Mouse (Mus musculus) midbrain, embryonic 12.5 days (tissue): ENCODE results near the gene Majin. TPM values are rescaled to one million over a fixed set of nuclear protein-coding genes. Genes with fewer than 3 reads are reported as not detected.
A peak's percentile ranks its signal among the peaks of the same experiment; 100 is the strongest.

ENCODE experiments used
- ATAC-seq: fragments of 200-750 bp; cut with Nextera tagmentation; 2 replicates; pipeline ENCODE4 v1.8.0; 2017; ENCODE audit warnings: low read depth, moderate TSS enrichment, moderate library complexity; ENCODE audit not compliant: low FRiP score
- H3K27ac ChIP-seq: fragments of 300-500 bp; sonication (generic); replicated peaks from 2 replicates; pipeline ENCODE4 v1.5.1; 2016; ENCODE audit warnings: mild to moderate bottlenecking
- H3K27me3 ChIP-seq: fragments of 300-500 bp; sonication (generic); 2 replicates; pipeline ENCODE4 v1.6.1; 2016; ENCODE audit warnings: mild to moderate bottlenecking
- H3K36me3 ChIP-seq: fragments of 300-500 bp; sonication (generic); 2 replicates; pipeline ENCODE4 v1.6.1; 2016
- H3K4me1 ChIP-seq: fragments of 300-500 bp; sonication (generic); 2 replicates; pipeline ENCODE4 v1.6.1; 2016
- H3K4me2 ChIP-seq: fragments of 300-500 bp; sonication (generic); replicated peaks from 2 replicates; pipeline ENCODE4 v1.6.1; 2016; ENCODE audit warnings: mild to moderate bottlenecking, moderate library complexity
- H3K4me3 ChIP-seq: fragments of 300-500 bp; sonication (generic); 2 replicates; pipeline ENCODE4 v1.5.1; 2016; ENCODE audit warnings: mild to moderate bottlenecking
- H3K9ac ChIP-seq: fragments of 300-500 bp; sonication (generic); replicated peaks from 2 replicates; pipeline ENCODE4 v1.6.1; 2016; ENCODE audit warnings: mild to moderate bottlenecking, moderate library complexity
- H3K9me3 ChIP-seq: fragments of 300-500 bp; sonication (generic); 2 replicates; pipeline ENCODE4 v1.6.1; 2016; ENCODE audit warnings: mild to moderate bottlenecking
- WGBS: fragments of 180-500 bp; shearing (Covaris S2); methylation state at CpG from one replicate; pipeline ENCODE4 v1.1.7; 2016; 5-methylcytosine and 5-hydroxymethylcytosine counted together
- polyA plus RNA-seq: library from polyadenylated mRNA; unstranded; fragments of >200 nt; fragmentation: Nextera tagmentation; extraction: Ambion mirVana; gene quantifications from 2 replicates; pipeline ENCODE4 v1.2.1, GENCODE M21; 2016

Majin gene
- polyA plus RNA-seq, 1 experiment from 2014 or later = not detected

DNA sequence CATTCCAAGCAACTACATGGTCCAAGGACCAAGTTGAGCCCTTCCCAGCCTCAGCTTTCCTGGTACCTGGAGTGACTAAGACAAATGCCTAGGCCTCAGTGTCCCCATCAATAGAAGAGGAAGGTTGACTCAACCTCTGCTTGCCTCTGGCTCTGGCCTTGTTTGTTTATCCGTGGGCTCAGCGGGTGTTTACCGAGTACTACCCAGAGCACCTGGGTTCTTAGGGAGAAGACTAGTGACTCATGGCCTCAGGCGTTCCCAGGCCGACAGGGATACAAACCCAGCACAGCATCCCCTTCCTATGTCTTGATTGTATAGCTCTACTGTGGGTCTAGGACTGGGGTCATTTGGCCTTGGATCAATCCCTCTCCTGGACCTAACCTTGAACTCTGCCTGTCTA, 59.0 kb downstream of the Majin start:
- H3K36me3 ChIP-seq = peaks cover 38% of the 10 kb centered on the region

GRCm38 (mm10) chr19:6245806-6246205, 61.6 kb downstream of the Majin start:
- no peak overlapping the region for H3K27ac ChIP-seq
- H3K4me1 ChIP-seq = peaks cover 13% of the 10 kb centered on the region
- H3K9ac ChIP-seq = no peak overlapping the region
- 90% methylated on average over 1 of the region's 1 CpGs for WGBS
- H3K4me3 ChIP-seq = no peak overlapping the region
- ATAC-seq = no peak
- H3K36me3 ChIP-seq = peaks cover 57% of the 10 kb centered on the region
- no peaks in the 10 kb centered on the region for H3K27me3 ChIP-seq
- no peak overlapping the region for H3K4me2 ChIP-seq
- no peaks in the 10 kb centered on the region for H3K9me3 ChIP-seq

More for the DNA sequence above, 59.0 kb downstream of the Majin start:
- Histone ChIP-seq H3K9ac (no peak overlapping the region; the same call in 1 of the 2 replicates), H3K9me3 (no peaks in the 10 kb centered on the region), H3K27ac (no peak overlapping the region), H3K4me1 (peaks cover 13% of the 10 kb centered on the region), H3K27me3 (no peaks in the 10 kb centered on the region), H3K4me2 (peak overlapping the region; percentile 93; the same call in 1 of the 2 replicates), H3K4me3 (no peak overlapping the region)
- WGBS = 85% methylated on average over 5 of the region's 5 CpGs
- ATAC-seq = no peak

DNA sequence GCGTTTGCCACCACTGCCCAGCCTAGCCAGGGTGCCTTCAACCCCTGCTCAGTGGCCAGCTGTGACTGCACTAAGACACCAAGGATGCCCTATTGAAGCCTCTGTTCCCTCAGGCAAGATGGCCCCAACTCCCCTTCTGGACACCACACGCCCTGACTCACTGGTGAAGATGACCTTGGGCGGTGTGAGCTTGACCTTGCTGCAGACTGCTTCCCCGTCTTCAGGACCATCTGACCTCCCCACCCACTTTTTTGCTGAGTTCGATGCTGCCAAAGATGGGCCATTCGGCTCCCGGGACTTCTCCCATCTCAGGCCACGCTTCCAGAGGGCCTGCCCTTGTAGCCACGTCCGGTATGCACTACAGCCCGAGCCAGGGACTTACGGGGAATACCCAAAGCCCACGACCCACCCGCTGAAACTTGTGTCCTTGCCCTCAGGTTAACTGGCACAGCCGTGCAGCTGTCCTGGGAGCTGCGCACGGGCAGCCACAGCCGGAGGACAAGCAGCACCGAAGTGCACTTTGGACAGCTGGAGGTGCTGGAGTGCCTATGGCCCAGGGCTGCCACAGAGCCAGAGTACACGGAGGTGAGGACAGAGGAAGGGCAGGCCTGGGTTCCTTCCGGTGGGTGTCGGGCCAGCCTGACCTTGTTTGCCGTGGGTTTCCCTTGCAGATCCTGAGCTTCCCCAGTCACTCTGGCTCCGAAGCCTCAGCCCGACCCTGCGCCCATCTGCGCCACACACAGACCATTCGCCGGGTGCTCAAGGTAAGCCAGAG, 63.5 kb downstream of the Majin start:
- no peaks in the 10 kb centered on the region for H3K9me3 ChIP-seq
- ATAC-seq = no peak
- peaks cover 75% of the 10 kb centered on the region for H3K36me3 ChIP-seq
- H3K4me2 ChIP-seq = no peak overlapping the region
- peaks cover 6% of the 10 kb centered on the region for H3K4me1 ChIP-seq
- H3K4me3 ChIP-seq = no peak overlapping the region
- H3K27me3 ChIP-seq = no peaks in the 10 kb centered on the region
- no peak overlapping the region for H3K27ac ChIP-seq
- H3K9ac ChIP-seq = no peak overlapping the region
- 94% methylated on average over 29 of the region's 29 CpGs for WGBS

GRCm38 (mm10) chr19:6253021-6253420, 68.8 kb downstream of the Majin start:
- Histone ChIP-seq H3K4me3 (no peak overlapping the region), H3K27me3 (no peaks in the 10 kb centered on the region), H3K27ac (no peak overlapping the region), H3K4me2 (no peak overlapping the region), H3K9ac (no peak overlapping the region), H3K4me1 (no peaks in the 10 kb centered on the region), H3K9me3 (no peaks in the 10 kb centered on the region), H3K36me3 (peaks cover 93% of the 10 kb centered on the region)
- no peak for ATAC-seq
- WGBS = 94% methylated on average over 4 of the region's 4 CpGs

DNA sequence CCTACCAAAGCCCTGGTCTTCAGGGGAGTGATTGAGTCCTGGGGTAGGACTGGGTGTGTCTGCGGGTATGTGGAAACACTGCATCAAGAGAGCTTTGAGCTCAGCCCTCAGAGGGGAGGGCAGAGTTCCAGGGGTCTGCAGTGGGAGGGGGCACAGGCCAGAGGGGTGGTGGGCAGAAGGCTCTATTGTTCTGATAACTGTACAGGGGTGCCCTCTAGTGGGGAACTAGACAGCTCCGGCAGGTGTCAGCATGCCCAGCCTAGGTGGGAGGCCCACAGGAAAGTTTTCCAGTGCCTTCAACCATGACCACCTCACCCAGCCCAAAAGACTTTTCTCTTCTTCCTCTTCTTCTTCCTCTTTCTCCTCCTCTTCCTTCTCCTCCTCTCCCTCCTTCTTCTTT, 76.2 kb downstream of the Majin start:
- Histone ChIP-seq H3K4me2 (no peak overlapping the region), H3K4me3 (no peak overlapping the region), H3K9me3 (no peaks in the 10 kb centered on the region), H3K4me1 (no peaks in the 10 kb centered on the region), H3K36me3 (peaks cover 73% of the 10 kb centered on the region), H3K9ac (no peak overlapping the region), H3K27ac (no peak overlapping the region), H3K27me3 (no peaks in the 10 kb centered on the region)
- WGBS = 63% methylated on average over 2 of the region's 2 CpGs
- no peak for ATAC-seq

DNA sequence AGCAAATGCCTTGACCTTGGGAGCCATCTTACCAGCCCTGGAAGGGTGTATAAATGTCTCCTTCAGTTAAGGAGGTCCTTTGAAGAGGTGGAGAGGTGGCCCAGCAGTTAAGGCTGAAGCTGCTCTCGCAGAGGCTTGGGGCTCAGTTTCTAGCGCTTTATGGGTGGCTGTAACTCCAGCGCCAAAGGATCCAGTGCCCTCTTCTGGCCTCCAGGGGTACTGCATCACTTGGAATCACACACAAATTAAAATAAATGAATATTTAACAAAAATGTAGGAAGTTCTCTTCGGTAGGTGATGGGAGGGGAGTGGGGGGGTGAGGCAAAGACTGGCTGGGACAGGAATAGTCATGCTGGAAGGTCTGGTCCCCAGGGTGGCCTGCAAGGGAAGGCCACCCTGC, 76.8 kb downstream of the Majin start:
- H3K4me2 ChIP-seq = no peak overlapping the region
- H3K9me3 ChIP-seq = no peaks in the 10 kb centered on the region
- H3K4me3 ChIP-seq = no peak overlapping the region
- ATAC-seq = no peak
- 79% methylated on average over 4 of the region's 4 CpGs for WGBS
- H3K27ac ChIP-seq = no peak overlapping the region
- H3K9ac ChIP-seq = no peak overlapping the region
- no peaks in the 10 kb centered on the region for H3K27me3 ChIP-seq
- H3K36me3 ChIP-seq = peaks cover 67% of the 10 kb centered on the region
- no peaks in the 10 kb centered on the region for H3K4me1 ChIP-seq

GRCm38 (mm10) chr19:6261379-6261778, 77.2 kb downstream of the Majin start:
- no peak for ATAC-seq
- Histone ChIP-seq H3K9me3 (no peaks in the 10 kb centered on the region), H3K27ac (no peak overlapping the region), H3K4me3 (no peak overlapping the region), H3K4me1 (no peaks in the 10 kb centered on the region), H3K27me3 (no peaks in the 10 kb centered on the region), H3K9ac (no peak overlapping the region), H3K36me3 (peaks cover 63% of the 10 kb centered on the region), H3K4me2 (no peak overlapping the region)
- WGBS = 93% methylated on average over 14 of the region's 14 CpGs

GRCm38 (mm10) chr19:6262222-6262621, 78.0 kb downstream of the Majin start:
- Histone ChIP-seq H3K36me3 (peaks cover 55% of the 10 kb centered on the region), H3K9ac (no peak overlapping the region), H3K27ac (no peak overlapping the region), H3K9me3 (no peaks in the 10 kb centered on the region), H3K4me2 (no peak overlapping the region), H3K27me3 (no peaks in the 10 kb centered on the region), H3K4me1 (no peaks in the 10 kb centered on the region), H3K4me3 (no peak overlapping the region)
- WGBS = 61% methylated on average over 7 of the region's 7 CpGs
- ATAC-seq = no peak

GRCm38 (mm10) chr19:6262839-6263433, 78.7 kb downstream of the Majin start:
- Histone ChIP-seq H3K4me3 (no peak overlapping the region), H3K4me1 (no peaks in the 10 kb centered on the region), H3K27me3 (0 out of 2 replicates have a peak, but pooled peaks cover 6% of the 10 kb centered on the region), H3K36me3 (peaks cover 48% of the 10 kb centered on the region), H3K9ac (no peak overlapping the region), H3K27ac (no peak overlapping the region), H3K4me2 (no peak overlapping the region), H3K9me3 (no peaks in the 10 kb centered on the region)
- ATAC-seq = no peak
- WGBS = 87% methylated on average over 8 of the region's 8 CpGs

DNA sequence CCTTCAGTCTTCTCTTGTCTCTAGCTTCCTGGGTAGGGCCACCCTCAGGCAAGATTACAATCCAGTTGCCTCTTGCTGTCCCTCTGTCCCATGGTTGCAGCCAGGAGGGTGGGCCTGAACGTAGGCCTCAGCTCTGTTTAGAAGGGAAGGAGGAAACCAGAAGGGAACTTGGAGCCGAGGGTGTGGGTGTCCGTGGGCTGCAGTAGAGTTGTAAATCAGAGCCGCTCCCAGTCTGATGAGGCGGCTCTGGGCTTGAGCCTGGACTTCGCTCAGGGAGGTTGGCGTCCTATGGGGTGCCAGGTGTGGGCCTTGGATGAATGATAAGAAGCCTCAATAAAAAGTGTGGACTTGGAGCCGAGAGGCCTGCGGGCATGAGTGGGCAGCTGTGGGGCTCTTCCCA, 80.0 kb downstream of the Majin start:
- H3K4me3 ChIP-seq = no peak overlapping the region
- no peak for ATAC-seq
- 0 out of 2 replicates have a peak, but pooled peaks cover 3% of the 10 kb centered on the region for H3K4me1 ChIP-seq
- H3K27me3 ChIP-seq = 0 out of 2 replicates have a peak, but pooled peaks cover 7% of the 10 kb centered on the region
- H3K4me2 ChIP-seq = no peak overlapping the region
- H3K9me3 ChIP-seq = no peaks in the 10 kb centered on the region
- peaks cover 35% of the 10 kb centered on the region for H3K36me3 ChIP-seq
- WGBS = 85% methylated on average over 9 of the region's 9 CpGs
- peak overlapping the region; percentile 31; the same call in 1 of the 2 replicates for H3K9ac ChIP-seq
- H3K27ac ChIP-seq = no peak overlapping the region

DNA sequence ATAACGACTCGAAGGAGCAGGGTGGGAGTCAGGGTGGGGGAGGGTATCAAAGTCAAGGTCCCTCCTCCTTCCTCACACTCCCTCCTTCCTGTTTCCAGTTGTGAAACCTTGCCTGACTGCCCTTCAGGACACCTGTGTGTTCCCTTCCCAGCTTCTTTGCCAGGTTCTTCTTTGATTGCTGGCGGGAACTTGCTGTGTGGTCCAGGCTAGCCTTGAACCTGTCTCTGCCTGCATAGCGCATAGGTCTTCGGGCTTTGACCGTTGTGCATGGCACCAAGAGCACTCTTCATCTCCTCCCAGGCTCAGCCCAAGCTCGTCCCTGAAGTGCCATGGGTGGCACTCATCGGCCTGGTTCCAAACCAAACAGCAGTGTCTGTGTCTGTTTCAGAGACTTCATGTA, 80.8 kb downstream of the Majin start:
- Histone ChIP-seq H3K4me3 (no peak overlapping the region), H3K27me3 (0 out of 2 replicates have a peak, but pooled peaks cover 7% of the 10 kb centered on the region), H3K9me3 (no peaks in the 10 kb centered on the region), H3K36me3 (peaks cover 27% of the 10 kb centered on the region), H3K4me2 (no peak overlapping the region), H3K4me1 (0 out of 2 replicates have a peak, but pooled peaks cover 3% of the 10 kb centered on the region), H3K27ac (no peak overlapping the region), H3K9ac (no peak overlapping the region)
- WGBS = 90% methylated on average over 8 of the region's 8 CpGs
- ATAC-seq = no peak

GRCm38 (mm10) chr19:6265727-6266182, 81.6 kb downstream of the Majin start:
- Histone ChIP-seq H3K27me3 (0 out of 2 replicates have a peak, but pooled peaks cover 7% of the 10 kb centered on the region), H3K4me3 (no peak overlapping the region), H3K27ac (no peak overlapping the region), H3K9me3 (no peaks in the 10 kb centered on the region), H3K4me2 (no peak overlapping the region), H3K4me1 (0 out of 2 replicates have a peak, but pooled peaks cover 3% of the 10 kb centered on the region), H3K9ac (no peak overlapping the region), H3K36me3 (peaks cover 19% of the 10 kb centered on the region)
- no peak for ATAC-seq
- WGBS = 64% methylated on average over 6 of the region's 6 CpGs
